Mouse (Mus musculus) embryonic facial prominence, embryonic 15.5 days (tissue): ENCODE results near the gene Tmed1. TPM values are rescaled to one million over a fixed set of nuclear protein-coding genes. Genes with fewer than 3 reads are reported as not detected.
"Not testable (repeated sequence)": the region's sequence is repeated elsewhere in the genome, so short reads cannot be mapped to it uniquely, and the experiment has no call there.

Source experiments
- ATAC-seq: fragments of 200-750 bp; cut with Nextera tagmentation; 2 replicates; pipeline ENCODE4 v1.8.0; 2017; ENCODE audit warnings: low read depth, moderate TSS enrichment; ENCODE audit not compliant: insufficient number of reproducible peaks, low FRiP score, low TSS enrichment
- H3K27ac ChIP-seq: fragments of 300-500 bp; sonication (generic); replicated peaks from 2 replicates; pipeline ENCODE4 v1.5.1; 2015; ENCODE audit warnings: mild to moderate bottlenecking, inconsistent platforms
- H3K27me3 ChIP-seq: fragments of 300-500 bp; sonication (generic); 2 replicates; pipeline ENCODE4 v1.6.1; 2015; ENCODE audit warnings: inconsistent platforms
- H3K36me3 ChIP-seq: fragments of 300-500 bp; sonication (generic); 2 replicates; pipeline ENCODE4 v1.6.1; 2015; ENCODE audit warnings: mild to moderate bottlenecking, inconsistent platforms
- H3K4me1 ChIP-seq: fragments of 300-500 bp; sonication (generic); 2 replicates; pipeline ENCODE4 v1.6.1; 2015; ENCODE audit warnings: inconsistent platforms
- H3K4me2 ChIP-seq: fragments of 300-500 bp; sonication (generic); replicated peaks from 2 replicates; pipeline ENCODE4 v1.6.1; 2015; ENCODE audit warnings: mild to moderate bottlenecking, inconsistent platforms
- H3K4me3 ChIP-seq: fragments of 300-500 bp; sonication (generic); replicated peaks from 2 replicates; pipeline ENCODE4 v1.5.1; 2015; ENCODE audit warnings: mild to moderate bottlenecking, inconsistent platforms
- H3K9ac ChIP-seq: fragments of 300-500 bp; sonication (generic); 2 replicates; pipeline ENCODE4 v1.6.1; 2015; ENCODE audit warnings: inconsistent platforms
- H3K9me3 ChIP-seq: fragments of 300-500 bp; sonication (generic); replicated peaks from 2 replicates; pipeline ENCODE4 v1.6.1; 2016; ENCODE audit warnings: inconsistent platforms
- WGBS: fragments of 180-500 bp; shearing (Covaris S2); methylation state at CpG from one replicate; pipeline ENCODE4 v1.1.7; 2015; 5-methylcytosine and 5-hydroxymethylcytosine counted together
- polyA plus RNA-seq: library from polyadenylated mRNA; unstranded; fragments of >200 nt; fragmentation: Nextera tagmentation; extraction: Ambion mirVana; gene quantifications from 2 replicates; pipeline ENCODE4 v1.2.1, GENCODE M21; 2015

Tmed1 gene
- polyA plus RNA-seq, 1 experiment from 2014 or later: 113 TPM

- Histone ChIP-seq H3K27ac (no peak overlapping the region), H3K9me3 (no peaks in the 10 kb centered on the region), H3K4me3 (no peak overlapping the region), H3K4me2 (no peak overlapping the region), H3K36me3 (0 out of 2 replicates have a peak, but pooled peaks cover 3% of the 10 kb centered on the region), H3K4me1 (peaks cover 8% of the 10 kb centered on the region; the same call in 1 of the 2 replicates), H3K9ac (no peak overlapping the region), H3K27me3 (no peaks in the 10 kb centered on the region)
- ATAC-seq: no peak
- 66% methylated on average over 7 of the region's 7 CpGs for WGBS
These were observed 15.3 kb upstream of the Tmed1 start for GRCm38 (mm10) chr9:21525142-21525936.

GRCm38 (mm10) chr9:21518690-21519089, 8.6 kb upstream of the Tmed1 start:
- H3K4me3 ChIP-seq, H3K9ac ChIP-seq, ATAC-seq, H3K4me1 ChIP-seq, H3K4me2 ChIP-seq, H3K9me3 ChIP-seq, H3K36me3 ChIP-seq, H3K27me3 ChIP-seq, H3K27ac ChIP-seq: not testable (repeated sequence)
- WGBS: 86% methylated on average over 6 of the region's 6 CpGs

GRCm38 (mm10) chr9:21517947-21518495, 8.0 kb upstream of the Tmed1 start:
- Histone ChIP-seq H3K4me1 (no peaks in the 10 kb centered on the region), H3K27ac (peak overlapping the region; percentile 66), H3K9ac (no peak overlapping the region), H3K9me3 (no peaks in the 10 kb centered on the region), H3K27me3 (no peaks in the 10 kb centered on the region), H3K4me3 (no peak overlapping the region), H3K36me3 (no peaks in the 10 kb centered on the region), H3K4me2 (no peak overlapping the region)
- no peak for ATAC-seq
- WGBS: 70% methylated on average over 6 of the region's 6 CpGs

- ATAC-seq: no peak
- no peak overlapping the region for H3K4me3 ChIP-seq
- 95% methylated on average over 4 of the region's 4 CpGs for WGBS
These were observed 3.4 kb upstream of the Tmed1 start for GRCm38 (mm10) chr9:21513466-21513865.

GRCm38 (mm10) chr9:21511052-21511451, 1.0 kb upstream of the Tmed1 start:
- Histone ChIP-seq H3K27me3 (no peaks in the 10 kb centered on the region), H3K4me2 (peak overlapping the region; percentile 72), H3K36me3 (peaks cover 29% of the 10 kb centered on the region), H3K9ac (peak overlapping the region; percentile 23; the same call in 1 of the 2 replicates), H3K4me1 (peaks cover 18% of the 10 kb centered on the region), H3K27ac (peak overlapping the region; percentile 96), H3K9me3 (no peaks in the 10 kb centered on the region), H3K4me3 (peak overlapping the region; percentile 83)
- WGBS: 69% methylated on average over 9 of the region's 9 CpGs
- ATAC-seq: no peak

More at GRCm38 (mm10) chr9:21513466-21513865, 3.4 kb upstream of the Tmed1 start:
- Histone ChIP-seq H3K9ac (no peak overlapping the region), H3K4me2 (no peak overlapping the region), H3K4me1 (peaks cover 17% of the 10 kb centered on the region), H3K36me3 (peaks cover 5% of the 10 kb centered on the region), H3K27me3 (no peaks in the 10 kb centered on the region), H3K27ac (no peak overlapping the region), H3K9me3 (no peaks in the 10 kb centered on the region)

- Histone ChIP-seq H3K9ac (peak overlapping the region; percentile 23; the same call in 1 of the 2 replicates), H3K36me3 (peaks cover 33% of the 10 kb centered on the region), H3K4me3 (peak overlapping the region; percentile 83), H3K27me3 (no peaks in the 10 kb centered on the region), H3K27ac (peak overlapping the region; percentile 96), H3K9me3 (no peaks in the 10 kb centered on the region), H3K4me2 (peak overlapping the region; percentile 72), H3K4me1 (peaks cover 18% of the 10 kb centered on the region)
- no peak for ATAC-seq
- WGBS: 0% methylated on average over 7 of the region's 7 CpGs
These were observed 600 bp upstream of the Tmed1 start for GRCm38 (mm10) chr9:21510689-21511015.

GRCm38 (mm10) chr9:21508871-21509404, 1.1 kb downstream of the Tmed1 start:
- Histone ChIP-seq H3K4me1 (peaks cover 18% of the 10 kb centered on the region), H3K27me3 (no peaks in the 10 kb centered on the region), H3K27ac (0 out of 2 replicates have a peak overlapping the region, but pooled peaks have one; percentile 96), H3K9ac (peak overlapping the region; percentile 69; the same call in 1 of the 2 replicates), H3K4me3 (peak overlapping the region; percentile 83), H3K4me2 (peak overlapping the region; percentile 72), H3K36me3 (peaks cover 50% of the 10 kb centered on the region), H3K9me3 (no peaks in the 10 kb centered on the region)
- ATAC-seq: no peak
- 65% methylated on average over 7 of the region's 7 CpGs for WGBS

- WGBS: 93% methylated on average over 15 of the region's 15 CpGs
- H3K4me2 ChIP-seq: no peak overlapping the region
- H3K9ac ChIP-seq: no peak overlapping the region
- H3K9me3 ChIP-seq: no peaks in the 10 kb centered on the region
- no peaks in the 10 kb centered on the region for H3K27me3 ChIP-seq
- H3K4me1 ChIP-seq: peaks cover 18% of the 10 kb centered on the region
- H3K36me3 ChIP-seq: peaks cover 59% of the 10 kb centered on the region
- ATAC-seq: no peak
- H3K4me3 ChIP-seq: no peak overlapping the region
- no peak overlapping the region for H3K27ac ChIP-seq
These were observed 2.2 kb downstream of the Tmed1 start for GRCm38 (mm10) chr9:21507753-21508430.

- ATAC-seq: no peak
- Histone ChIP-seq H3K36me3 (peaks cover 61% of the 10 kb centered on the region), H3K27ac (no peak overlapping the region), H3K9me3 (no peaks in the 10 kb centered on the region), H3K9ac (no peak overlapping the region), H3K4me3 (no peak overlapping the region), H3K4me1 (peaks cover 13% of the 10 kb centered on the region), H3K27me3 (no peaks in the 10 kb centered on the region), H3K4me2 (no peak overlapping the region)
These were observed 4.3 kb downstream of the Tmed1 start for GRCm38 (mm10) chr9:21505767-21506166.

GRCm38 (mm10) chr9:21503352-21503751, 6.7 kb downstream of the Tmed1 start:
- H3K4me2 ChIP-seq: no peak overlapping the region
- H3K9ac ChIP-seq: no peak overlapping the region
- 93% methylated on average over 8 of the region's 8 CpGs for WGBS
- peaks cover under 1% of the 10 kb centered on the region; the same call in 1 of the 2 replicates for H3K4me1 ChIP-seq
- H3K4me3 ChIP-seq: no peak overlapping the region
- no peaks in the 10 kb centered on the region for H3K9me3 ChIP-seq
- no peak overlapping the region for H3K27ac ChIP-seq
- H3K27me3 ChIP-seq: no peaks in the 10 kb centered on the region
- no peak for ATAC-seq
- H3K36me3 ChIP-seq: peaks cover 67% of the 10 kb centered on the region

GRCm38 (mm10) chr9:21498284-21498902, 11.7 kb downstream of the Tmed1 start:
- H3K9me3 ChIP-seq: no peaks in the 10 kb centered on the region
- H3K27me3 ChIP-seq: no peaks in the 10 kb centered on the region
- ATAC-seq: no peak
- H3K36me3 ChIP-seq: peaks cover 24% of the 10 kb centered on the region
- no peak overlapping the region for H3K9ac ChIP-seq
- H3K4me2 ChIP-seq: no peak overlapping the region
- WGBS: 88% methylated on average over 12 of the region's 12 CpGs
- H3K4me3 ChIP-seq: no peak overlapping the region
- peaks cover 33% of the 10 kb centered on the region for H3K4me1 ChIP-seq
- peak overlapping the region; percentile 95 for H3K27ac ChIP-seq
